ENCODE assay signal across 8 mouse cellular contexts in genomic region chr2:124609711-124610585, GRCm38 (mm10).
A peak's percentile ranks its signal among the peaks of the same experiment; 100 is the strongest.
DNase-seq lines count a peak whose midpoint lies in the region; ATAC-seq and TF ChIP-seq lines count a peak whose summit lies in the region.

No protein-coding gene starts in this region.

- TF ChIP-seq CTCF in lung, embryonic 14.5 days (IDR thresholded peaks at IDR 0.05; ENCODE audit: low read depth): no peak; the same call in 1 of the 2 replicates

- H3K9ac ChIP-seq in lung, embryonic 14.5 days: peak overlapping the region; percentile 83

- DNase-seq in NIH3T3 (ENCODE audit: low read depth): peak; percentile 40
- peak; percentile 84 for DNase-seq in cerebellum, adult 9-11 months
- peak; percentile 79 to 82 for DNase-seq in frontal cortex, postnatal 10 days (ENCODE audit: low spot score in 2 of 2)
- peak; percentile 87 for DNase-seq in hindbrain, embryonic 10.5 days (ENCODE audit: low spot score)
- peak; percentile 86 for DNase-seq in layer of hippocampus, adult 9-11 months
- peak; percentile 88 for DNase-seq in lung, embryonic 14.5 days
- DNase-seq in ovary, adult 18-20 months (ENCODE audit: low spot score): peak; percentile 89
- peak; percentile 21 for DNase-seq in thymus, postnatal 4 days

- peak overlapping the region; percentile 92 for H3K27ac ChIP-seq in hindbrain, embryonic 10.5 days
- peak overlapping the region; percentile 98 for H3K27ac ChIP-seq in lung, embryonic 14.5 days (ENCODE audit: low read depth)

- ATAC-seq in lung, embryonic 14.5 days (ENCODE audit: insufficient read depth): peak; percentile 96

- peaks cover 64% of the 10 kb centered on the region for H3K4me1 ChIP-seq in hindbrain, embryonic 10.5 days (replicated peaks)
- H3K4me1 ChIP-seq in lung, embryonic 14.5 days (ENCODE audit: insufficient read depth): peaks cover 8% of the 10 kb centered on the region; the same call in 1 of the 2 replicates

- peak overlapping the region; percentile 80 for H3K4me2 ChIP-seq in lung, embryonic 14.5 days

- peak overlapping the region; percentile 85 for H3K4me3 ChIP-seq in hindbrain, embryonic 10.5 days
- H3K4me3 ChIP-seq in lung, embryonic 14.5 days (ENCODE audit: low read depth, low read length): peak overlapping the region; percentile 75

- WGBS in hindbrain, embryonic 10.5 days: under 1% methylated on average over 79 of the region's 80 CpGs
- under 1% methylated on average over 79 of the region's 80 CpGs for WGBS in lung, embryonic 14.5 days

- peaks cover 41% of the 10 kb centered on the region for H3K27me3 ChIP-seq in hindbrain, embryonic 10.5 days (ENCODE audit: insufficient read depth, poor library complexity, severe bottlenecking)
- no peaks in the 10 kb centered on the region for H3K27me3 ChIP-seq in lung, embryonic 14.5 days (ENCODE audit: insufficient read depth, low read length)

- H3K9me3 ChIP-seq in hindbrain, embryonic 10.5 days: no peaks in the 10 kb centered on the region
- H3K9me3 ChIP-seq in lung, embryonic 14.5 days (ENCODE audit: low read depth, low read length): no peaks in the 10 kb centered on the region

- no peaks in the 10 kb centered on the region for H3K36me3 ChIP-seq in hindbrain, embryonic 10.5 days
- H3K36me3 ChIP-seq in lung, embryonic 14.5 days (ENCODE audit: insufficient read depth): no peaks in the 10 kb centered on the region

Comparison
In these comparisons a context has a peak if more than half of its experiments do, and no peak if none do; other contexts are left out.
1. Peak in every context shown above with its lines: DNase-seq, ATAC-seq, H3K4me3 ChIP-seq and H3K27ac ChIP-seq.
2. DNase-seq: peak in every context shown above with its lines; median percentile 89 in ovary, adult 18-20 months; 88 in lung, embryonic 14.5 days; 87 in hindbrain, embryonic 10.5 days; 86 in layer of hippocampus, adult 9-11 months; 84 in cerebellum, adult 9-11 months; 80 in frontal cortex, postnatal 10 days; 40 in NIH3T3; 21 in thymus, postnatal 4 days.